Mouse (Mus musculus) limb, embryonic 10.5 days (tissue): Measurements from ENCODE around the gene Itga1. TPM values are rescaled to one million over a fixed set of nuclear protein-coding genes. Genes with fewer than 3 reads are reported as not detected.

Experiments used
- DNase-seq: peaks from one replicate; pipeline ENCODE4 v3.0.0-alpha.2; 2017; ENCODE audit warnings: low spot score
- H3K27ac ChIP-seq: fragments of 300-500 bp; sonication (generic); 2 replicates; pipeline ENCODE4 v1.5.1; 2016; ENCODE audit warnings: mild to moderate bottlenecking
- H3K27me3 ChIP-seq: fragments of 300-500 bp; sonication (generic); 2 replicates; pipeline ENCODE4 v1.6.1; 2016; ENCODE audit warnings: low read depth, mild to moderate bottlenecking; ENCODE audit not compliant: poor library complexity, severe bottlenecking
- H3K36me3 ChIP-seq: fragments of 300-500 bp; sonication (generic); 2 replicates; pipeline ENCODE4 v1.6.1; 2016; ENCODE audit warnings: mild to moderate bottlenecking, moderate library complexity
- H3K4me1 ChIP-seq: fragments of 300-500 bp; sonication (generic); 2 replicates; pipeline ENCODE4 v1.6.1; 2016
- H3K4me3 ChIP-seq: fragments of 300-500 bp; sonication (generic); 2 replicates; pipeline ENCODE4 v1.5.1; 2016; ENCODE audit warnings: mild to moderate bottlenecking, moderate library complexity
- H3K9me3 ChIP-seq: fragments of 300-500 bp; sonication (generic); replicated peaks from 2 replicates; pipeline ENCODE4 v1.6.1; 2016; ENCODE audit warnings: mild to moderate bottlenecking
- WGBS: fragments of 180-500 bp; shearing (Covaris S2); methylation state at CpG from one replicate; pipeline ENCODE4 v1.1.7; 2016; 5-methylcytosine and 5-hydroxymethylcytosine counted together
- polyA plus RNA-seq: library from polyadenylated mRNA; unstranded; fragments of >200 nt; fragmentation: Nextera tagmentation; extraction: Ambion mirVana; gene quantifications from 2 replicates; pipeline ENCODE4 v1.2.1, GENCODE M21; 2016

Gene Itga1
- polyA plus RNA-seq, 1 experiment from 2014 or later = 4.0 TPM

DNA sequence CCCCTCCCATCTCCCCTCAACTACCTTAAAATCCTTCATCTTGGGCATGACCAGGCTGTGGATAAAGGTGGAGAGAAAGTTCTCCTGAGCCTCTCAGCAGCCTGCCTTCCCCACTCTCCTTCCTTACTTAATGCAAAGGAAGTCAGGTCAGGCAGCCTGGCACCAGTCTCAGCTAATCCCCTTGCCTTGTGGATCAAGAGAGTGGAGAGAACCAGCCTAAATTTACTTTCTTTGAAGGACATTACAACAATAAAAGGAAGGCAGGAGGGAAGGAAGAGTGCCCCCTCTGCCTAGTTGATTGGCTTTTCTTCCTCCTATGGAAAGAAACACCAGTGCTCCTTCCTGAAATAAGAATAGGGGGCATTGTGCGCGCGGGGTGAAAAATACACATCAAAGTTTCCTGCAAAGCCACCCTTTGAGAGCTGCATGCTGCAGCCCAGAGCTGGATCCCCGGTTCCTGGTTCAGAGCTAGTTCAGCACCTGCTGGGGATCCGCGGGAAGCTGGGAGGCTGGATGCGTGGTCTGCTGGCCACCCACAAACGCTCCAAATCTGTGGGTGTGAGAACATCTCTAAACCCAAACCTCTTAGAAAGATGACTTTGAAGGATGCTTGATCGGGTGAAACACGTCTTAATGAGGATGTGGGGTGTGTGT lies 170.6 kb downstream of the Itga1 start:
- H3K27ac ChIP-seq = 0 out of 2 replicates have a peak overlapping the region, but pooled peaks have one; percentile 42
- 4% methylated on average over 10 of the region's 10 CpGs for WGBS
- H3K27me3 ChIP-seq = peaks cover 34% of the 10 kb centered on the region

DNA sequence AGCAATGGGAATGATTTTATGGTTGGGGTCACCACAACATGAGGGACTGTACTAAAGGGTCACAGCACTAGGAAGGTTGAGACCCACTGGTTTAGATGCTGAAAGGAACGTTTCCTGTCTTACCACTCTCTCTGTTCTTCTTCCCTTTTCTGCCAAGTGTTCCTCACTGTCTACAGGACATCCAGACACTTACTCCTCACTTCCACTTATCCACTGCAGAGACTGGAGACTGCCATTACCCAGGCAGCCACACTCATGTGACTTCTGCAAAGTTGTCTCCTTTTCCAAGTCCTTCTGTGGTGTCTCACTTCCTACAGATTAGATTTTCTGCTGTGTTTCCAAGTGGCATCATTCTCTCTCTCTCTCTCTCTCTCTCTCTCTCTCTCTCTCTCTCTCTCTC lies 177.0 kb downstream of the Itga1 start:
- H3K27ac ChIP-seq = no peak overlapping the region
- no peak for DNase-seq
- H3K36me3 ChIP-seq = no peaks in the 10 kb centered on the region
- H3K4me1 ChIP-seq = no peaks in the 10 kb centered on the region
- H3K4me3 ChIP-seq = no peak overlapping the region
- H3K9me3 ChIP-seq = no peaks in the 10 kb centered on the region
- no peaks in the 10 kb centered on the region for H3K27me3 ChIP-seq
- 78% methylated on average over 1 of the region's 1 CpGs for WGBS

More for the DNA sequence above, 170.6 kb downstream of the Itga1 start:
- Histone ChIP-seq H3K4me1 (peaks cover 14% of the 10 kb centered on the region), H3K4me3 (peak overlapping the region; percentile 54), H3K9me3 (no peaks in the 10 kb centered on the region), H3K36me3 (no peaks in the 10 kb centered on the region)
- peak; percentile 39 for DNase-seq

DNA sequence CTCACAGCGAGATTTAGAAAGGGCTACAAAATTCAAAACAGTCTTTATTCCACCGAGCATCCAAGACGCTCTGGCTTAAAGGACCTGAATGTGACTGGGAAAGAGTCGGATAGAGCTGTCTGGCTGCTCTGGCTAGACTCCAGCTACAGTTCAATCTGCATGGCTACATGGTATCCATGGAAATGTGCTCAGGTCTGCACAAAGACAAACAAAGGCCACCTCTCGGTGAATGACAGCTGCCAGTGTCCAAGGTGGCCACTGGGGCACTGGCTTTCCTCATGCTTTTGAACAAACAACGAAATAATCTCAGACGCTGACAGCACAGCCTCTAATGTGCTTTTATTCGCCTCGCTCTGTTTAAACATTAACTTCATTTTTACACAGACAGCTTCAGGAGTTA lies 178.4 kb downstream of the Itga1 start:
- H3K36me3 ChIP-seq = no peaks in the 10 kb centered on the region

DNA sequence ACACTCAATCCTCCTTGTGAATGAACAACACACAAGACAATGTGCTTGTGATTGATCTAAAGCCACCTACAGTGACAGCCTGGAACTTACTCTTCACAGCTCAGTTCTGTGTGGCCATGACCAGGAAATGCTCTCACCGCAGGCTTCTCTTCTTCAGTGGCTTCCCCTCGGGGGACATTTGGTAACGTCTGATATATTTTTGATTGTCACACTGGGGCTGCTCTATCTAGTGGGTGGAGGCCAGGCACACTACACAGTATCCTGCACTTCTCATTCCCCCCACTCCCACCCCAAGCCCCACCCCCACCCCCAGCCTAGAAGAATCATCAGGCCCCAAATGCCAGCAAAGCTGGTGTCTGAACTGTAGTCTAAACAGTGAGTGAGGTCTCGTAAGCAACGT lies 186.0 kb downstream of the Itga1 start:
- Histone ChIP-seq H3K4me3 (no peak overlapping the region), H3K9me3 (no peaks in the 10 kb centered on the region), H3K36me3 (no peaks in the 10 kb centered on the region), H3K27ac (no peak overlapping the region), H3K4me1 (no peaks in the 10 kb centered on the region), H3K27me3 (no peaks in the 10 kb centered on the region)
- WGBS = 79% methylated on average over 5 of the region's 5 CpGs
- no peak for DNase-seq

More for the DNA sequence above, 178.4 kb downstream of the Itga1 start:
- Histone ChIP-seq H3K27me3 (no peaks in the 10 kb centered on the region), H3K9me3 (no peaks in the 10 kb centered on the region), H3K4me1 (no peaks in the 10 kb centered on the region), H3K27ac (no peak overlapping the region), H3K4me3 (no peak overlapping the region)
- no peak for DNase-seq
- WGBS = 83% methylated on average over 9 of the region's 9 CpGs

DNA sequence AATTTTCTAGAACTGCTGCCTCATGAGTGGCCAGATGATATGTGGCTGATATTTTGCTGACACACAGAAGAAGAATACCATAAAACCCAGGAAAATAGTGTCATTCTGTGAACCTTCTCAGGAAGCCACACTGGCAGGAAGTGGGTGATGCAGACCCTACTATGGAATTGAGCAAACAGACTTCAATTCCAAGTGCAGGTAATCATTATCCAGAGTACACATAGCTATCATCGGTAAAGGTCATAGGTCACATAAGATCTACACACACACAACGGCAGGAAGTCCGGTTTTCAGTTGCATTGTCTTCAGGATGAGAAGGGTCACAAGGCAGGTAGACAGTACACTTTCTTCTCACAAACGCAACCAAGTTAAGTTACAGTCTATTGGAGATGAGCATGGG lies 186.8 kb downstream of the Itga1 start:
- WGBS = 93% methylated on average over 4 of the region's 4 CpGs
- H3K27ac ChIP-seq = no peak overlapping the region
- no peak for DNase-seq
- H3K4me1 ChIP-seq = no peaks in the 10 kb centered on the region
- H3K9me3 ChIP-seq = no peaks in the 10 kb centered on the region
- H3K36me3 ChIP-seq = no peaks in the 10 kb centered on the region
- no peaks in the 10 kb centered on the region for H3K27me3 ChIP-seq
- H3K4me3 ChIP-seq = no peak overlapping the region

DNA sequence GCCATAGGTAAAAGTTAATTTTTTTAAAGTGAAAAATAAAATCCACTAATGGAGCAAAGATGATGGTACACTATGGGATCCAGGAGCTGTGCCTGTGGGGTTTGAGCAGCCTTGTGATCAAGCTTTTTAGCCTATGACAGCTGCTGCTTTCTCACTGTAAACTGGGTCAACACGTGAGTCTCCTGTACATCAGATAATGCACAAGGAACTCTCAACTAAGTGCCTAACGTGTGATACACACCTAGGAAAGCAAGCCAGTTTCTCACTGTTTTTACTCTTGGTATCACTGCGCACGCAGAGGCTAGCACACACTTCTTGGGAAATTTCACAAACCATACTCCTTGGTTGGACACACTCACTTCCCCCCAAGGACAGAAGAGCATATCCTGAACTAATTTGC lies 187.2 kb downstream of the Itga1 start:
- Histone ChIP-seq H3K4me1 (no peaks in the 10 kb centered on the region), H3K36me3 (no peaks in the 10 kb centered on the region), H3K27me3 (no peaks in the 10 kb centered on the region), H3K4me3 (no peak overlapping the region), H3K27ac (no peak overlapping the region), H3K9me3 (no peaks in the 10 kb centered on the region)
- no peak for DNase-seq
- WGBS = 83% methylated on average over 4 of the region's 4 CpGs

DNA sequence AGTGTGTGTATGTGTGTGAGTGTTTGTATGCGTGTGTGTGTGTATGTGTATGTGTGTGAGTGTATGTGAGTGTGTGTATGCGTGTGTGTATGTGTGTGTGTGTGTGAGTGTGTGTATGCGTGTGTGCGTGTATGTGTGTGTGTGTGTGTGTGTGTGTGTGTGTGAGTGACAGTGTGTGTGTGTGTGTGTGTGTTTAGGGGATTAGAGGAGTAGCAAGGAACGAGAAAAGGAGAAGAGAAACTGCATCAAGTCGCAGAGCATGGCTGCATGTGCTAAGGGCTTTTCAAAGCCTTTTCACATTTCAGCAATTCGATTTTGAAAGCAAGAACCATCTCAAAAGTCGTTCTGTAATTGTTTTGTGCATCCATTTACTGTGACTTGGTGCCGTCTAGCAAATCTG lies 191.1 kb downstream of the Itga1 start:
- no peaks in the 10 kb centered on the region for H3K9me3 ChIP-seq
- H3K4me1 ChIP-seq = no peaks in the 10 kb centered on the region
- no peak overlapping the region for H3K4me3 ChIP-seq
- no peaks in the 10 kb centered on the region for H3K27me3 ChIP-seq
- DNase-seq = no peak
- no peaks in the 10 kb centered on the region for H3K36me3 ChIP-seq
- WGBS = 89% methylated on average over 9 of the region's 9 CpGs
- H3K27ac ChIP-seq = no peak overlapping the region

DNA sequence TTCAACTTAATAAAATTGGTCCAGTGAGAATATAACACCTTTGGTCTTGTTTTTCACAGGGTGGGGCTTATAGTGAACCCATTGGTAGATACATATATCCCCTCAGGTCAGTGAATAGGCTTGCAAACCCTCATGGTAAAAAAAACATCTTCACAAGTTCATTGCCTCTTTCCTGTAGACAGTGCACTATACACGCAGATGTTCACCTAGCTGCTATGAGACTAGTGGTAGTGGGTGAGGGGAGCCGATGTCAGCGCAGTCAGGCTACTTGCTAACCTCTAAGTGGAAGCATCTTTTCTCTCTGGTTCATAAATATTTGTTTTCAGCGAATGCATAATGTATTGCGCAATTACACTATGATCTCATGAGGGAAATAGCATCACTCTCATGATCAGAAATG lies 192.2 kb downstream of the Itga1 start:
- no peak for DNase-seq
- no peak overlapping the region for H3K27ac ChIP-seq
- WGBS = 97% methylated on average over 5 of the region's 5 CpGs

DNA sequence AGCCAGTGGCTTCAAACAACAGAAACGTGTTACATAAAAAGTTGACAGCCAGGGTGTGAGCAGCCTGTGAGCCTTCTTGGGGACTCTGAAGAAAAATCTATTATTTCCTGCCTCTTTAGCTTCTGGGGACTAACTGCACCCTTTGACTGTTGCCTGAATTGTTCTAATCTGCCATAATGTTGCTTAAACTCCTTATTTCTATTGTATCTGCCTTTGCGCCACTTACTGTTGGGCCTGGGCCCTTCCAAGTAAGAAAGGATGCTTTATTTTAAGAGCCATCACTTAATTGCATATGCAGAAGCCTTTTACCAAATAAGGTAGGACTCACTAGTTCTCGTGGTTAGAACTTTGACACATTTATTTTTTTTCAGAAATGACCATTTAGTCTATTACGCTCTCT lies 193.9 kb downstream of the Itga1 start:
- 80% methylated on average over 4 of the region's 4 CpGs for WGBS
- Histone ChIP-seq H3K27me3 (no peaks in the 10 kb centered on the region), H3K27ac (no peak overlapping the region), H3K36me3 (no peaks in the 10 kb centered on the region), H3K9me3 (no peaks in the 10 kb centered on the region), H3K4me3 (no peak overlapping the region), H3K4me1 (no peaks in the 10 kb centered on the region)
- DNase-seq = no peak

More for the DNA sequence above, 192.2 kb downstream of the Itga1 start:
- H3K4me3 ChIP-seq = no peak overlapping the region
- no peaks in the 10 kb centered on the region for H3K9me3 ChIP-seq
- no peaks in the 10 kb centered on the region for H3K4me1 ChIP-seq
- no peaks in the 10 kb centered on the region for H3K27me3 ChIP-seq
- H3K36me3 ChIP-seq = no peaks in the 10 kb centered on the region

Other genes starting within 250 kb of the Itga1 start
- gene Itga2, start 169.9 kb downstream of the Itga1 start, polyA plus RNA-seq = 0.71 and 1.3 TPM in 2 replicates
- gene Pelo, start 11.8 kb downstream of the Itga1 start, polyA plus RNA-seq = 6.7 and 7.4 TPM in 2 replicates
- 1.7 and 3.2 TPM in 2 replicates for gene Gm49395, start within 50 bp of the Itga1 start, polyA plus RNA-seq